In the genomic region with DNA sequence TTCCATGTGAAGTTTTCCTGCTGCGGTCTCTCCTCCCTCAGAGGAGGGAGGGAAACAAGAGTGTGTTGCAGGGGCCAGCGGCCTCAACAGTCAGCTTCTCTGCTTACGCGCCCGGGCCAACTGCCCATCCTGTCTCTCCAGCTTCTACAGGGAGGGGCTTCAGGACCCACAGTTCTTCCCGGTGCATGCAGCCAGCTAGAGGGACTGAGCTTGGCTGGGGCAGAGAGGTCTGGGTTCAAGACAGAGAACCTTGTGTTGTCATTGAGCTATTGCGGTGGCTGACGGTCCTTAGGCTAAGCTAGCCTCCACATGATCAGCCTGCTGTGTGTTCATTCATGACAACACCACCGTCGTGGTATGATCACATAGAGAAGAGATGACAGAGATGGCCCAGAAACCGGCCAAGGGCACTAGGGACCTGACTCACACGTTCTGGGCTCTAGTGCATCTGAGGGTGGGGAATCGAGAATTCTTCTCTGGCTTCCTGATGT, we compare ENCODE assay signal across 9 mouse cellular contexts. TPM values are rescaled to one million over a fixed set of nuclear protein-coding genes. Genes with fewer than 3 reads are reported as not detected.
DNase-seq lines count a peak whose midpoint lies in the region; ATAC-seq and TF ChIP-seq lines count a peak whose summit lies in the region.
"Had no signal": no experiment of that assay in that cellular context is flagged by ENCODE, and none has a peak within 500 bp of the region (broad histone marks: within the 10 kb centered on the region; RNA-seq: fewer than 3 reads in every experiment).

No protein-coding gene starts in this region.

- H3K4me2 ChIP-seq in lung, embryonic 14.5 days: no peak overlapping the region
- H3K4me2 ChIP-seq: midbrain, embryonic 12.5 days had no signal

- no peaks in the 10 kb centered on the region for H3K9me3 ChIP-seq in lung, embryonic 14.5 days (ENCODE audit: low read depth, low read length)
- H3K9me3 ChIP-seq: midbrain, embryonic 12.5 days had no signal

- no peak for TF ChIP-seq POLR2A in lung, adult 2 months (IDR thresholded peaks at IDR 0.05; ENCODE audit: borderline replicate concordance, extremely low read depth, low read depth, low read length)
- TF ChIP-seq POLR2A in embryonic fibroblast, embryonic 13.5 days (IDR thresholded peaks at IDR 0.05; ENCODE audit: low read depth, low read length): no peak
- no peak for TF ChIP-seq POLR2A in small intestine, adult 2 months (IDR thresholded peaks at IDR 0.05; ENCODE audit: low read depth, low read length)

- H3K4me1 ChIP-seq in lung, embryonic 14.5 days (ENCODE audit: insufficient read depth): peaks cover 30% of the 10 kb centered on the region
- H3K4me1 ChIP-seq in lung, adult 2 months (ENCODE audit: control insufficient read depth, insufficient read depth, low read length): peaks cover 30% of the 10 kb centered on the region
- peaks cover 52% of the 10 kb centered on the region for H3K4me1 ChIP-seq in embryonic fibroblast, embryonic 13.5 days (ENCODE audit: control insufficient read depth, insufficient read depth, low read length)
- peaks cover 4% of the 10 kb centered on the region for H3K4me1 ChIP-seq in small intestine, adult 2 months (ENCODE audit: control insufficient read depth, insufficient read depth, insufficient read length, low read length)

- H3K36me3 ChIP-seq in lung, embryonic 14.5 days (ENCODE audit: insufficient read depth): peaks cover 69% of the 10 kb centered on the region
- peaks cover 38% of the 10 kb centered on the region for H3K36me3 ChIP-seq in small intestine, adult 2 months (ENCODE audit: control insufficient read depth, insufficient read depth, low read length)

- H3K9ac ChIP-seq in lung, embryonic 14.5 days: no peak overlapping the region; the same call in 1 of the 2 replicates
- H3K9ac ChIP-seq: midbrain, embryonic 12.5 days had no signal

- no peaks in the 10 kb centered on the region for H3K27me3 ChIP-seq in lung, embryonic 14.5 days (ENCODE audit: insufficient read depth, low read length)
- H3K27me3 ChIP-seq in small intestine, adult 2 months (ENCODE audit: control insufficient read depth, insufficient read depth, low read length): no peaks in the 10 kb centered on the region
- H3K27me3 ChIP-seq: midbrain, embryonic 12.5 days had no signal

- 45% methylated on average over 13 of the region's 13 CpGs for WGBS in lung, embryonic 14.5 days
- WGBS in lung, adult 2 months: 42% methylated on average over 13 of the region's 13 CpGs
- 76% methylated on average over 13 of the region's 13 CpGs for WGBS in small intestine, adult 2 months

- H3K27ac ChIP-seq in lung, embryonic 14.5 days (ENCODE audit: low read depth): peak overlapping the region; percentile 66; the same call in 1 of the 2 replicates
- H3K27ac ChIP-seq in embryonic fibroblast, embryonic 13.5 days (ENCODE audit: insufficient read depth, low read length): peak overlapping the region; percentile 83
- peak overlapping the region; percentile 16; the same call in 1 of the 2 replicates for H3K27ac ChIP-seq in small intestine, adult 2 months (ENCODE audit: insufficient read depth, low read depth, low read length)
- H3K27ac ChIP-seq: midbrain, embryonic 12.5 days had no signal

- TF ChIP-seq CTCF in lung, embryonic 14.5 days (IDR thresholded peaks at IDR 0.05; ENCODE audit: low read depth): no peak
- TF ChIP-seq CTCF in lung, adult 2 months (IDR thresholded peaks at IDR 0.05; ENCODE audit: insufficient read depth, low read length): no peak
- TF ChIP-seq CTCF in embryonic fibroblast, embryonic 13.5 days (IDR thresholded peaks at IDR 0.05; ENCODE audit: borderline replicate concordance, insufficient read depth, low read length): no peak
- peak; percentile 5; the same call in 1 of the 2 replicates for TF ChIP-seq CTCF in small intestine, adult 2 months (IDR thresholded peaks at IDR 0.05; ENCODE audit: extremely low read depth, insufficient read length, insufficient replicate concordance, low read depth, low read length)

- H3K4me3 ChIP-seq in lung, embryonic 14.5 days (ENCODE audit: low read depth, low read length): no peak overlapping the region
- H3K4me3 ChIP-seq in lung, adult 2 months (replicated peaks; ENCODE audit: extremely low read depth, low read depth, low read length): no peak overlapping the region
- no peak overlapping the region for H3K4me3 ChIP-seq in embryonic fibroblast, embryonic 13.5 days (ENCODE audit: insufficient read depth, low read length)
- no peak overlapping the region for H3K4me3 ChIP-seq in small intestine, adult 2 months (ENCODE audit: low read depth, low read length)
- H3K4me3 ChIP-seq: midbrain, embryonic 12.5 days had no signal

- peak; percentile 68 for DNase-seq in lung, embryonic 14.5 days
- no peak for DNase-seq in lung, adult 2 months
- DNase-seq in heart, postnatal 4 days: peak; percentile 70
- DNase-seq in embryo, embryonic 10.5 days (ENCODE audit: low spot score): no peak
- no peak for DNase-seq in cerebellum, adult 8-10 months

- peak; percentile 7; the same call in 1 of the 2 replicates for ATAC-seq in lung, embryonic 14.5 days (ENCODE audit: insufficient read depth)
- ATAC-seq in granulocyte monocyte progenitor cell, adult 5-6 weeks (replicated peaks; ENCODE audit: poor library complexity, severe bottlenecking): no peak

RNA-seq across cellular contexts. Expression of gene Dnaja3, which starts 7.9 kb away (rescaled TPM):
- 58.7 and 59.3 TPM in 2 replicates for polyA plus RNA-seq in lung, embryonic 14.5 days (2014; fragmentation: Nextera tagmentation; extraction: Ambion mirVana)
- 16.1 and 21.2 TPM in 2 replicates for polyA plus RNA-seq in lung, adult 2 months (2012; rRNA removed)
- 39.7 and 47.6 TPM in 2 replicates for polyA plus RNA-seq in embryonic fibroblast, embryonic 13.5 days (2011; ENCODE audit: insufficient read length, low read depth, missing spikeins)
- 10 to 100 TPM; 82.7 to 84.7 TPM for total RNA-seq in heart, postnatal 4 days (2021)
- polyA plus RNA-seq in small intestine, adult 2 months (2012; rRNA removed): 10.2 and 13.7 TPM in 2 replicates
- total RNA-seq in granulocyte monocyte progenitor cell, adult 5-6 weeks (2014; fragmentation: Nextera tagmentation): 41.9 and 45.8 TPM in 2 replicates
- total RNA-seq in granulocyte monocyte progenitor cell, adult 5-6 weeks (2017): 60.9 and 66.4 TPM in 2 replicates

RNA-seq across cellular contexts. Expression of gene Vasn, which starts 8.0 kb away (rescaled TPM):
- polyA plus RNA-seq in lung, embryonic 14.5 days (2014; fragmentation: Nextera tagmentation; extraction: Ambion mirVana): 23.1 and 23.5 TPM in 2 replicates
- polyA plus RNA-seq in lung, adult 2 months (2012; rRNA removed): 86.4 and 91.1 TPM in 2 replicates
- 72.1 and 79.5 TPM in 2 replicates for polyA plus RNA-seq in embryonic fibroblast, embryonic 13.5 days (2011; ENCODE audit: insufficient read length, low read depth, missing spikeins)
- 10 to 100 TPM; 17.7 to 18.2 TPM for total RNA-seq in heart, postnatal 4 days (2021)
- 6.5 and 7.8 TPM in 2 replicates for polyA plus RNA-seq in small intestine, adult 2 months (2012; rRNA removed)
- total RNA-seq in granulocyte monocyte progenitor cell, adult 5-6 weeks (2014; fragmentation: Nextera tagmentation): not detected in 2 replicates
- 0.67 TPM in 1 of 2 replicates, not detected in the other for total RNA-seq in granulocyte monocyte progenitor cell, adult 5-6 weeks (2017)

RNA-seq across cellular contexts. Expression of gene Pam16, which starts 22.9 kb away (rescaled TPM):
- 81.9 and 86.3 TPM in 2 replicates for polyA plus RNA-seq in lung, embryonic 14.5 days (2014; fragmentation: Nextera tagmentation; extraction: Ambion mirVana)
- polyA plus RNA-seq in lung, adult 2 months (2012; rRNA removed): 8.4 and 12.3 TPM in 2 replicates
- polyA plus RNA-seq in embryonic fibroblast, embryonic 13.5 days (2011; ENCODE audit: insufficient read length, low read depth, missing spikeins): 30.5 and 33.1 TPM in 2 replicates
- total RNA-seq in heart, postnatal 4 days (2021): 10 to 100 TPM; 89.5 to 92.6 TPM
- polyA plus RNA-seq in small intestine, adult 2 months (2012; rRNA removed): 6.0 and 8.7 TPM in 2 replicates
- total RNA-seq in granulocyte monocyte progenitor cell, adult 5-6 weeks (2014; fragmentation: Nextera tagmentation): 42.3 and 113 TPM in 2 replicates
- 45.2 and 50.0 TPM in 2 replicates for total RNA-seq in granulocyte monocyte progenitor cell, adult 5-6 weeks (2017)

RNA-seq across cellular contexts. Expression of gene Coro7, which starts 31.9 kb away (rescaled TPM):
- polyA plus RNA-seq in lung, embryonic 14.5 days (2014; fragmentation: Nextera tagmentation; extraction: Ambion mirVana): 13.1 and 15.1 TPM in 2 replicates
- 60.6 and 60.9 TPM in 2 replicates for polyA plus RNA-seq in lung, adult 2 months (2012; rRNA removed)
- polyA plus RNA-seq in embryonic fibroblast, embryonic 13.5 days (2011; ENCODE audit: insufficient read length, low read depth, missing spikeins): 17.7 and 23.3 TPM in 2 replicates
- 10 to 100 TPM; 24.1 to 26.5 TPM for total RNA-seq in heart, postnatal 4 days (2021)
- polyA plus RNA-seq in small intestine, adult 2 months (2012; rRNA removed): 45.6 and 86.6 TPM in 2 replicates
- 115 and 187 TPM in 2 replicates for total RNA-seq in granulocyte monocyte progenitor cell, adult 5-6 weeks (2014; fragmentation: Nextera tagmentation)
- total RNA-seq in granulocyte monocyte progenitor cell, adult 5-6 weeks (2017): 39.8 and 58.1 TPM in 2 replicates

RNA-seq across cellular contexts. Expression of gene Glis2, which starts 53.2 kb away (rescaled TPM):
- polyA plus RNA-seq in lung, embryonic 14.5 days (2014; fragmentation: Nextera tagmentation; extraction: Ambion mirVana): 24.4 and 29.2 TPM in 2 replicates
- 66.5 and 76.4 TPM in 2 replicates for polyA plus RNA-seq in lung, adult 2 months (2012; rRNA removed)
- 52.2 and 64.0 TPM in 2 replicates for polyA plus RNA-seq in embryonic fibroblast, embryonic 13.5 days (2011; ENCODE audit: insufficient read length, low read depth, missing spikeins)
- total RNA-seq in heart, postnatal 4 days (2021): 10 to 100 TPM; 35.3 to 43.8 TPM
- polyA plus RNA-seq in small intestine, adult 2 months (2012; rRNA removed): 8.6 and 10.1 TPM in 2 replicates
- total RNA-seq in granulocyte monocyte progenitor cell, adult 5-6 weeks (2014; fragmentation: Nextera tagmentation): 2.1 and 2.8 TPM in 2 replicates
- total RNA-seq in granulocyte monocyte progenitor cell, adult 5-6 weeks (2017): 0.39 TPM in 1 of 2 replicates, not detected in the other

Comparison
In these comparisons a context has a peak if more than half of its experiments do, and no peak if none do; other contexts are left out.
1. DNase-seq: peak in lung, embryonic 14.5 days (single experiment) and heart, postnatal 4 days (single experiment); none in lung, adult 2 months (single experiment), embryo, embryonic 10.5 days (single experiment) and cerebellum, adult 8-10 months (single experiment).
2. H3K27ac ChIP-seq: peak in every context shown above with its lines; median percentile 83 in embryonic fibroblast, embryonic 13.5 days; 66 in lung, embryonic 14.5 days; 16 in small intestine, adult 2 months.